Mouse (Mus musculus): Measurements from ENCODE around the gene Retnlb.

GRCm38 (mm10) chr16:48816695-48817094, at the start of gene Retnlb:
- TF ChIP-seq CTCF (IDR thresholded peaks at IDR 0.05; ENCODE audit: low read depth, low read length) (no peak), TAL1 (conservative IDR thresholded peaks at IDR 0.05; ENCODE audit: low read depth, low read length) (no peak)
